Mouse (Mus musculus): Measurements from ENCODE around the gene Orc3. TPM values are rescaled to one million over a fixed set of nuclear protein-coding genes. Genes with fewer than 3 reads are reported as not detected.
"Not testable (repeated sequence)": the region's sequence is repeated elsewhere in the genome, so short reads cannot be mapped to it uniquely, and the experiment has no call there.

Gene Orc3
- total RNA-seq, 2 experiments from 2014 or later: 35.7 TPM

DNA sequence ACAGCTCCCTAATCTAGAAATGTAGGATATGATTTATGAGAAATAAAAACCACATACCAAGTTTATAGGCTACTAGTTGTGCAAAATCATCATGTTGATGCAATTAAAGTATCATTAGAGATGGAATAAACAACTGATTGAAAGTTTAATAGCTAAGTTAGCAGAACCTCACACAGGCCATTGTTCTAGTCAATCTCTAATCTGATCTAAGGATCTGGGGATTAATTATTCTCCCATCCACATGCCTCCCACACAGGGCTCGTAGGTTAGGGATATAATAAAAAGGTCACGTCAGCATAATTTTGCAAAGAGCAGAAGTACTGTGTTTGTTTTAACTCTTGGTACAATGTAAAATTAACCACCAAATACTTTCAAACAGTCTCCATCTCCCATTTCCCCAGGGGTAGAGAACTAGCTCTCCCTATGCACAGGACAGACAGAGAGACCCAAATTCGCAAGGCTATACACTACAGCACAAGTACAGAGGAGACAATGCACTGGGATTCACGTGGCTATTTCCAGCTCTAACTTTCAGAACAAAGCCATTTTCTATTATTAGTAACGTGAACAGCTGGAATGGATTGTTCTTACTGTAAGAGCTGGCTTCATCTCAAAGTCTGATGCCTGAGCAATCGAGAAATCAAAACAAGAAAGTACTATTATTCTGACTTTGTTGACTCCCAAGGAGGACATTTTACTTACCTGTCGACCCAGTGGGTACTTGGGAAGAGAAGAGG is 29.7 kb downstream of the Orc3 start:
- intact Hi-C loops (cut with DNase I): no loop called here
- DNase-seq (ENCODE audit: low spot score): no peak

DNA sequence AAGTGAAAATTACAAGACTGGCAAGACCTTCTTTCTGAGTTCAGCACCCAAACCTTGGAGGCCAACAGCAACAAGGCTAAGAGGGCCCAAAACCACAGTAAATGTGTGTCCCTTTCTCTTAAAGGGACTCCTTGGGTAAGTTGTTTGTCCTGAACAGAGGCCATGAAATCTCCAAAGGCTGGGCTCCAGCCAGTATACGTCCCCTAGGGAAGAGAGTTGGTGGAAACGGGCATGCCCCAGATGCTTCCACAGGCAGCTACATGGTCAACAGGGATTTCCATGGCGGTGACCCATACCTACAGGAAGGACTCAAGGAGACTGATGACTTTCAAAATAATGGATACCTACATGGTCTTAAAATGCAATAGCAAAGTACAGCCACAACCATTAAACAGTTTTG is 31.3 kb downstream of the Orc3 start:
- no peak for DNase-seq (ENCODE audit: low spot score)
- intact Hi-C loops (cut with DNase I): no loop called here

DNA sequence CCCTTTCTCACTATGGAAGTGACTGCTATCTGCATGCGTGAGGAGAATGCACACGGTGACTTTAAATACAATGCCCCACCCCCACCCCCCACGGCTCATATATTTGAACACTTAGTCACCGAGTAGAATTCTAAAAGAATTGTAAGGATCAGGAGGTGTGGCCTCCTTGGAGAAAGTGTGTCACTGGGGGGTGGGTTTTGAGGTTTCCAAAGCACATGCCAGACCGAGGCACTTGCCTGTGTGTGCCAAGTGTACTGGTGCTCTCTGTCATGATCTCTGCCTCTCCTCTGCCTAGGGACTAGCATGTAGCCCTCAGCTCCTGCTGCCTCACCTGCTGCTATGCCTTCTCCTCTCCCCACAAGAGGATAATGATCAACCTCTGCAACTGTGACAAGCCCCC is 32.3 kb downstream of the Orc3 start:
- DNase-seq (ENCODE audit: low spot score): no peak
- intact Hi-C loops (cut with DNase I): no loop called here

DNA sequence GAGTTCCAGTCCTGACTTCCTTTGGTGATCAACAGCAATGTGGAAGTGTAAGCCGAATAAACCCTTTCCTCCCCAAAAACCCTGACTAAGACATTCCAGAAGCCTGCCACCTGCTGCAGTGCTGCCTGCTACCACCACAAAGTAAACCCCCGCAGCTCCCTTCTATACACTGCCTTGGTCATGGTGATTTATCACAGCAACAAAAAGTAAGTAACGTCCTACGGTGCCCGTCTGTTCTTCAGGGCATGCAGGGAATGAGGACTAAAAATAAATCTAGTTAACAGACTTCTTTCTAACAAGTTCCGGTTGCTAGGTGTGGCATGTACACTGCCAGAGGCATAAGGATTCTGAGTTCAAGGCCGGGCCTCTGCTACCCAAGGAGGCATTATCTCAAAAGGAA is 32.8 kb downstream of the Orc3 start:
- DNase-seq (ENCODE audit: low spot score): no peak
- intact Hi-C loops (cut with DNase I): no loop called here

DNA sequence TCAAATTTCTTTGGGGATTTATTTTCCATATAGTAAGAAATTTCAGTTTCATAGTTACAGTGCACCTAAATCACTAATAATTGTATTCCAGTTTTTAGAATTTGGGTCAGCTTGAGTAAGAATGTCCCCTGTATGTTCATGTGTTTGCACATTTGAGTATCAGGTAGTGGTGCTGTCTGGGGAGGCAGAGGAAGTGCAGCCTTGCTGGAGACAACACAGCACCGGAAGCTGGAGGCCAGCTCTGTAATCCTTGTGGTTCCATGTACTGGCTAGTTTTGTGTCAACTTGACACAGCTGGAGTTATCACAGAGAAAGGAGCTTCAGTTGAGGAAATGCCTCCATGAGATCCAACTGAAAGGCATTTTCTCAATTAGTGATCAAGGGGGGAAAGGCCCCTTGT is 33.3 kb downstream of the Orc3 start:
- DNase-seq (ENCODE audit: low spot score); intact Hi-C loops (cut with DNase I): not testable (repeated sequence)

DNA sequence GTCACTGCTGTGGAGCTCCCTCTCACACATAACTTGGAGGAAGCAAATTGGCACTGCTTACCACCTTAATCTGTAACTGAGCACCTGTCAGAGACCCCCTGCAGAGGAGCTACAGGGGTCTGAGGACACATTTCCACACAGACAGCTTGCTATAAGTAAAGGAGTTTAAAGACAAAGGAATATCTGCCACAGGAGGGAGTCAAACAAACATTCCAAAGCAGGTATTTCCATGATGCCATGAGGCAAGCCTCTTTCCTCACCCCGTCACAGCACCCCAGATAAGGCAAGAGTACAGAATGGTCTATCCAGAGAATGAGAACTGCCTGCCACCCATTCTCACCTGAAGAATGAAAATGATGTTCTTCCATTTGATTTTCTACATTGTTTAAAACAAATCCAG is 35.5 kb downstream of the Orc3 start:
- DNase-seq (ENCODE audit: low spot score): no peak

DNA sequence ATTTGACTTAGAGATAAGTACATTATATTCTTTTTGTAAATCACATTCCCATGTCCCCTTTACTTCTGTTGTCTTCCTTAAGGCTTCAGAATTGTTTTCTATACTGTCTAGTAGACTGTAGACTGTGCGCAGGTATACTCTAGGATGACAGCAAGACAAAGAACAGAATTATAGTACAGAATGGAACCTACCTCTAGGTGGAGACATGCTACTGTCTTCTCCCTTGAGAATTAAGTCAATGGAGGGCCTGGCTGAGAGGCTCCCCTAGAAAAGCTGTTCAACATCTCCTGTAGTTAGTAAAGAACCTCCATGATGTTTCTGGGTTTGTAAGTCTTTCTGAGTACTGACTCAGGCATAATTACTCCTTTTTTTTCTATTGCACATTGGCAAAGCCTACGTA is 37.7 kb downstream of the Orc3 start:
- intact Hi-C loops (cut with DNase I): loop anchor here (5.0 kb wide), 1 partner anchor 35 kb away; the partner anchor contains the start of genes Orc3 and Rars2
- DNase-seq (ENCODE audit: low spot score): no peak

More for the DNA sequence above, 35.5 kb downstream of the Orc3 start:
- intact Hi-C loops (cut with DNase I): loop anchor here (5.0 kb wide), 1 partner anchor 33 kb away; the partner anchor contains the start of genes Orc3 and Rars2

DNA sequence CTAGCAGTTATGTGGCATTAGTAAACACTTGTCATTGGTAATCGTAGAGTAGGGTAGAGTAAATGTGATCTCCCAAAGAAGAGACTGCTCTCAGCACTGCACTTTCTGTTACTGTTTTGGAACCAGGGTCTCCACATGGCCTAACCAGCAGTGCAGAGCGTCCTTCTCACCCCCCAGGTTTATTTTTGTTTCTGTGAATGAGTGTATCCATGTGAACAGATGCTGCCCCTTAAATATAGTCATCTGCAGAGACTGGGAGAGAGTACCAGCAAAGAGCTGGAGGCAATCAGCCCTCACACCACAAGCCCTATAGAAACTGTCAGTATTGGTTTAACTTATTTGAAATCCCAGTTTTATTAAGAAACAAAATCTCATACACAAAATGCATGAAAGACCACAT is 41.9 kb downstream of the Orc3 start:
- intact Hi-C loops (cut with DNase I): no loop called here
- no peak for DNase-seq (ENCODE audit: low spot score)

DNA sequence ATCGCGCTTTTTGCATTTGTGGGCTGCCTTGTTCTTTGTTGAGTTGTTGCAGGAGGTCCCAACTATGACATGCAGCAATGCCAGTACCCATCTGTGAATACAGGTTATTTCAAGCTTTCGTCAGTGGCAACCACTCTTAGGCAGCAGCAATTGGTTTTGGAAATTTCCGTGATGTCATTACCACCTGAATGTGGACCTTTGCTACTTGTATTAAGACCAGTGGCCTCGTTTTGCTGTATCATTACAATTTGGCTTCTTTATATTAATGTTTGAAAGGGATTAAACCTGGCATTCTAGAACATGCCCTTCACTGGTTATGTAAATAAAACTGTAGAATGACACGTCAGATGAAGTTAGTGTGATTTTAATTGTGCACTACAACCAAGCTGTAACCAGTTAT is 48.5 kb downstream of the Orc3 start:
- intact Hi-C loops (cut with DNase I): no loop called here
- DNase-seq (ENCODE audit: low spot score): no peak

DNA sequence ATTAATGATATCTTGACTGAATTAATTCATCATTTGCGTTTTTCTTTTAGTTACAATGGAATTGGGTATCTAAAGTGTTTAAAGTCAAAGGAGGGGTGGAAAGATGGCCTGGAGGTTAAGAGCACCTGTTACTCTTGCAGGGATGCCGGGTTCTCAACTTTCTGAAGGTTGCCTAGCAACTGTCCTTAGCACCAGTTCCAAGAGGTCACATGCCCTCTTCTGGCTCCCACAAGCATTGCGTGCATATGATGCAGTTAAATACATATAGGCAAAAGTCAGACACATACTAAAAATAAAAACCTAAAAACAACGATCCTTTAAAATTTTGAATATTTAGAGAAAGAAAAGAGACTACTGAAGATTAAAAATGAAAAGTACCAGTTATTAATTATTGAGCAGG is 53.8 kb downstream of the Orc3 start:
- intact Hi-C loops (cut with DNase I): no loop called here
- no peak for DNase-seq (ENCODE audit: low spot score)

DNA sequence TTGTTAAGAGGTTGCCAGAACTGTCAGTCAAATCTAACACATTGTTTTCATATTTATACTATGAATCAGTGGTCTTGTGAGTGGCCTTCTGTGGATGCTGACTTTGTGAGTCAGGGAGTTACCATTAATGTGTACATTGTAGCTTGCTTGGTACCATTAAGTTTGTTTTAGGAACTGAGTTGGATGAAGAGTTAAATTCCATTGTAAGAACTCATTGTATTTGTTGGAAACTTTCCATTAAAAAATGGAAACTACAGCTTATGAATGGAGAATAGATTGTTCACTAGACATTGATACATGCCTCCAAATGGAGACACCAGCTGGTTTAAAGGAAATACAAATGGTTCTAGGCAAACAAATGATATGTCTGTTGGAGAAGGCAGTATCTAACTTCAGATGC is 58.6 kb downstream of the Orc3 start:
- intact Hi-C loops (cut with DNase I): loop anchor here (10.0 kb wide), 2 partner anchors 329 to 669 kb away; partner anchors contain the start of genes C9orf72 and Zfp292
- DNase-seq (ENCODE audit: low spot score): no peak

DNA sequence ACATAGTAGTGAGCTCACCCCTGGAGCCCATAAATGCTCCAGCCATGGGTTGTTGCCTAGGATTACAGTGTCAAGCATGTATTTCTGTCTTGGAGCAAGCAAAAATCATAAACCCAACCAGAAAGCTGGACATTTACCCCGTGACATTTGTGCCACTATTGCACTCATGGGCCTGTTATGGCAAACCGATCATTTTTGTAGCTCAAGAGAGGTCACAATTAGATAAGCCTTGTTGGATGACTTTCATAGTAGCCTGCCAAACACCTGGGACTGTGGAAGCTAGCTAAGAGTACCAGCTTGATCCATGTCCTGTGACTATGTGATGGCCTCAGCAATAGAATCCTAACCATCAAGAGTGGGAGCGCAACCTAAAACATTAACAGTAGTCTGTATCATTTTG is 59.1 kb downstream of the Orc3 start:
- intact Hi-C loops (cut with DNase I): loop anchor here (10.0 kb wide), 2 partner anchors 329 to 669 kb away; partner anchors contain the start of genes C9orf72 and Zfp292
- no peak for DNase-seq (ENCODE audit: low spot score)

DNA sequence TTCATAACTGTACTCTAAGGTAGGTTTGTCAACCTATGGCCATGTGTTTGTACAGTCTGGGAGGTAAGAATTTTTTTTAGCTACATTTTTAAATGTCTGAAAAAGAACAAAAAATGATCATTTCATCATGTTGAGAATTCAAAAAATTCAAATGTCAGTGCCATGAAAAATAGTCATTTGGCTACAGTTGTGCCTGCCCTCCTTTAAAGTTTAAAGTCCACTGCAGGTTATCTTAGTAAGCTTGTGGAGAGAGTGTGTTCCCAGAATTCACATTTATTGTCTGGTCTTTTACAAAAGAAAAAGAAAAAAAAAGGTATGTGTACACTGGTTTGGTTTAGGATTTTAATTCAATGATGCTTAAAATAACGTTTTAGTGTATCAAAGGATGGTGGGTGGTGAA is 60.1 kb downstream of the Orc3 start:
- intact Hi-C loops (cut with DNase I): loop anchor here (5.0 to 10.0 kb wide), 3 partner anchors 58 to 670 kb away; partner anchors contain the start of genes C9orf72, Orc3, Rars2 and Zfp292
- no peak for DNase-seq (ENCODE audit: low spot score)

DNA sequence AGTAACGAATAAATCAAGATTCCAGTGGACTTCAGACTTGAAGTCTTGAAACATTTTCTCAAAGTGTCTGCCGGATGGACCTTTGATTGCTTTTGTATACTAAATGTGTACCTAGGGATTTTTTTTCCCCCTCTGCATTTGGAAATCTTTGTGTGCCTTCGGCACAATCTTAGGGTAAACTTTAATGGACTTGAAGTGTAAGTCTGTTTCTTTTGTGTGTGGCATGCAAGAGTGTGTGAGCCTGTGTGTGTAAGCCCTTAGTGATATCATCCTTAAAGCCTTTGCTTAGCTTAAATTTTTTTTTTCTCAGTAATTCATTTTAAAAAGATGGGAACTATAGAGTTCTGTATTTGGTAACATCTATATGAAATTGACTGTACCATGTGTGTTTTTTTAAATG is 62.8 kb downstream of the Orc3 start:
- intact Hi-C loops (cut with DNase I): loop anchor here (5.0 to 10.0 kb wide), 3 partner anchors 60 to 673 kb away; partner anchors contain the start of genes C9orf72, Orc3, Rars2 and Zfp292
- no peak for DNase-seq (ENCODE audit: low spot score)

DNA sequence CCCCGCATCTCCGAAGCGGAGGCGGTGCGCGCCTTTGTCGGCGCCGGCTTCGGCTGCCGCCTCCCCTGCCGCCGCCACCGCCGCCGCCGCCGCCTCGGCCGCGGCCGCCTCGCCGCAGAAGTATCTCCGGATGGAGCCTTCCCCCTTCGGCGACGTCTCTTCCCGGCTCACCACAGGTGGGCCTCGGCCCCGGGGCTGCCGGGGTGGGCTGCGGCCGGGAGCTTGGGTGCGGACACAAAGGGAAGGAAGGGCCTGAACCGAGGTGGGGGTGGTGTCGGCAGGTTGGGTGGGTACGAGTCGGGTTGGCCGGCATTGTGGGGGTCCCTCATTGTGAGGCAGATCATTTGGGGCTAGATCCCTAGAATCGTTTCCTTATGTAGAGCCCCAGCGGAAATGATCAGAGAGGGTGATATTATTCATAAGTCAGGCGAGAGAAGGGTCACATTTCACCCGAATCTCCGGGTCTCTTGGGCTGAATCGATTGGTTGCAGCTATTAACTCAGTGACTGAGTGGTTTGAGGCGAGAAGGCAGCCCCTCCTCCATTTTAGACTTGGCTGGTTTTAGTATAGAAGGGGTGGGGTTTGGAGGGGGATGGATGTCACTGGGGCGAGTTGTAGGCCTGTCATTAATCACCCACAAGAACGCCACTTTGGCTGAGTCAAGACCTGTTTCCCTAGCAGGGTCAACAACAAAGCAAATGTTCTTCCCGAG is 63.5 kb downstream of the Orc3 start:
- DNase-seq (ENCODE audit: low spot score): peak; percentile 19
- intact Hi-C loops (cut with DNase I): loop anchor here (5.0 to 10.0 kb wide), 3 partner anchors 61 to 674 kb away; partner anchors contain the start of genes C9orf72, Orc3, Rars2 and Zfp292

DNA sequence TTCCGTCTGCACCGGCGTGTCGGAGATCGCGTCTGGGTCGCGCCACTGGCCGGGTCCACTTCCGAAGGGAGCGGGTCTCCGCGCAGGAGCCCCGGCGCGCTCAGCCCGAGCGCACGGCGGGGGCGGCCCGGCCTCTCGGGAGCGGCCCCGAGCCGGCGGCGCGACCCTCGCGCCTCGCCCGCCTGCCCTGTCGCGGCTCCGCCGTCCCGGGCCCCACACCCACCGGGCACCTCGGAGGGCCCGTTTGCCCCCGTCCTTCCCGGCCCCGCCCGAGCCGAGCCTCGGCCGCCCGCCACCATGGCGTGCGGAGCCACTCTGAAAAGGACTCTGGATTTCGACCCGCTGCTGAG is 64.0 kb downstream of the Orc3 start, which contains the start of gene Akirin2:
Akirin2 (plus strand) TSS at position 190 of the 350 bp plus-strand sequence.
- no peak for DNase-seq (ENCODE audit: low spot score)
- intact Hi-C loops (cut with DNase I): loop anchor here (5.0 to 10.0 kb wide), 3 partner anchors 62 to 674 kb away; partner anchors contain the start of genes C9orf72, Orc3, Rars2 and Zfp292

DNA sequence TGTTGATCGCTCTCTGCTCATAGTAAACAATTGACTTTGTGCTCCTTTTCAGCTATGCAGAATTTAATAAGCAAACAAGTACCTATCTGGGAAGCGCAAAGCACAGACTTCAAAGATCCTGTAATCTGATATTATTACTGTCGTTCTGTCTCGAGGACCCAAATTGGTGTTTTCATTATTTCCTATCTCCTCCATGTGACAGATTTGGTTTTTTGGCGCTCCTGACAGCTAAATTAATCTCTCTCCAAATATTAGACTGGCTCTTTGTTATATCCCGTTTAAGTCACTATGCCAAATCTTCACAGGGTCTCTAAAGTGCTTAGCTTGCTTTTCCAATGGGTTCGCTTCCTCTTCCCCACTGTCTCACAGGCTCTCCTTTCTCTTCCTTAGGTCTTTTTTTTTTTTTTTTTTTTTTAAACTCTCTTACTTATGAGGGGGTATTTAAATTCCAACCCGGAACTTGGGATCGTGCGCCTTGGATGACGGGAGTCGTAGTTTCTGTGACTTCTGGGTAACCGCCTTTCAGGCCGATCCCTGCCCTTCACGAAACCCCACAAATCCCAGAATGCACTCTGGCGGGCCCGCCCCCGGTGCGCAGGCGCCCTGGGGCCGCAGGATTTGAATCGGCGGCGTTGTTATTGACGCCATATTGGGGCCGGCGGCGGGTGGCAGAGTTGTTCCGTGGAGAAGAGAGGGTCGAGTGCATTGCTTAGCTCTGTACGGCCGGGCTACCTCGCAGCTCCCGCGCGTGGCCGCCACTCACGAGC is 64.6 kb downstream of the Orc3 start:
- intact Hi-C loops (cut with DNase I): loop anchor here (5.0 to 10.0 kb wide), 4 partner anchors 62 to 675 kb away; partner anchors contain the start of genes C9orf72, Orc3, Rars2 and Smim8
- DNase-seq (ENCODE audit: low spot score): peak; percentile 95

DNA sequence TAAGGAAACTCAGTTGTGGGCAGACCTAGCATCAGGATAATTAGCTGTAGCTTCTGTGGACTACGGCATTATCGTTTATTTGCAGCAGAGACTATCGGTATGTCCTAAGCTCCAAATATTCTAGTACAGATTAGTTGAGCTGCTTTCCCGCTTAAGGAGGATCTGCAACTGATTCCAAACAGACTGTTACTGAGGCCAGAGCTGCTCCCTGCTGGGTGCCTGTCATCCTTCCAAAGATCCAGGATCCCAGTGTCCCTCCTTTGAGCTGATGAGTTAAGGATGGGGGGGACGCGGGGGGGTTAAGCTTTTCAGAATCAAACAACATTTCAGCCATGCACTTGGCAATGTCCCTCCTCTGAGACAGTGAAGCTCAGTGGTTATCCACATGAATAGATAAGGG is 84.8 kb downstream of the Orc3 start:
- intact Hi-C loops (cut with DNase I): no loop called here
- DNase-seq (ENCODE audit: low spot score): no peak

DNA sequence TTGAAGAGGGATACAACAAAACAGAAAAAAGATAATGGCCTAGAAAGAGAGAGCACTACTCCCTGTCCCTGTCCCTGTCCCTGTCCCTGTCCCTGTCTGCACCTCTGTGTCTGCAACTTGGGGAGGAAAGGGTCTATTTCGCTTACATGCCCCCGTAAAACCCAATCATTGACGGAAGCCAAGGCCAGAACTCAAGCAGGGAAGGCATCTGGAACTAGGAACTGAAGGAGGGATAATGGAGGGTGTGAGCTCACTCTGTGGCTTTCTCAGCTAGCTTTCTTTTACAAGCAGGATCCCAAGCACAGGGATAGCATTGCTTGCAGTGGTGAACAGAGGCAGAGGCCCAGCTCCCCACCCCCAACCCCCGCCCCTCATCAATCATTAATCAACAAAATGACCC is 85.4 kb downstream of the Orc3 start:
- DNase-seq (ENCODE audit: low spot score): no peak
- intact Hi-C loops (cut with DNase I): no loop called here

All from heart, postnatal 25 days (tissue).